Mouse (Mus musculus): ENCODE results near the gene 4930449I24Rik. TPM values are rescaled to one million over a fixed set of nuclear protein-coding genes. Genes with fewer than 3 reads are reported as not detected.
"Not testable (repeated sequence)": the region's sequence is repeated elsewhere in the genome, so short reads cannot be mapped to it uniquely, and the experiment has no call there.

The 4930449I24Rik gene
- polyA plus RNA-seq (2016; fragmentation: Nextera tagmentation; extraction: Ambion mirVana) = not detected in 2 replicates

GRCm38 (mm10) chr5:146502099-146502498, at the start of gene 4930449I24Rik:
TSS of gene 4930449I24Rik (plus strand) at chr5:146502399.
- H3K27me3 ChIP-seq (replicated peaks); H3K9me3 ChIP-seq (replicated peaks); H3K4me3 ChIP-seq; H3K36me3 ChIP-seq; ATAC-seq; H3K9ac ChIP-seq; H3K4me2 ChIP-seq; H3K27ac ChIP-seq; H3K4me1 ChIP-seq: not testable (repeated sequence)
- no CpG with 5 or more reads among the region's 5 CpGs for WGBS (ENCODE audit: insufficient replicate concordance)

GRCm38 (mm10) chr5:146453556-146453955, 48.6 kb upstream of the 4930449I24Rik start:
- Histone ChIP-seq H3K9me3 (replicated peaks) (no peaks in the 10 kb centered on the region), H3K27me3 (replicated peaks) (no peaks in the 10 kb centered on the region), H3K4me1 (no peaks in the 10 kb centered on the region), H3K9ac (no peak overlapping the region), H3K4me2 (no peak overlapping the region), H3K36me3 (no peaks in the 10 kb centered on the region), H3K27ac (no peak overlapping the region), H3K4me3 (no peak overlapping the region)
- ATAC-seq = no peak
- 78% methylated on average over 6 of the region's 6 CpGs for WGBS (ENCODE audit: insufficient replicate concordance)

GRCm38 (mm10) chr5:146461612-146462011, 40.6 kb upstream of the 4930449I24Rik start:
- no peaks in the 10 kb centered on the region for H3K4me1 ChIP-seq
- no peaks in the 10 kb centered on the region for H3K9me3 ChIP-seq (replicated peaks)
- no peaks in the 10 kb centered on the region for H3K27me3 ChIP-seq (replicated peaks)
- no peak overlapping the region for H3K4me2 ChIP-seq
- H3K27ac ChIP-seq = no peak overlapping the region
- WGBS (ENCODE audit: insufficient replicate concordance) = 76% methylated on average over 8 of the region's 8 CpGs
- no peak overlapping the region for H3K4me3 ChIP-seq
- no peak overlapping the region for H3K9ac ChIP-seq
- no peak for ATAC-seq
- H3K36me3 ChIP-seq = no peaks in the 10 kb centered on the region

- no peak overlapping the region for H3K4me2 ChIP-seq
- no peaks in the 10 kb centered on the region for H3K4me1 ChIP-seq
- 80% methylated on average over 19 of the region's 19 CpGs for WGBS (ENCODE audit: insufficient replicate concordance)
- ATAC-seq = no peak
- no peaks in the 10 kb centered on the region for H3K9me3 ChIP-seq (replicated peaks)
- H3K9ac ChIP-seq = no peak overlapping the region
- no peaks in the 10 kb centered on the region for H3K36me3 ChIP-seq
- no peak overlapping the region for H3K27ac ChIP-seq
- no peak overlapping the region for H3K4me3 ChIP-seq
- H3K27me3 ChIP-seq (replicated peaks) = no peaks in the 10 kb centered on the region
Measured at GRCm38 (mm10) chr5:146466663-146467062, 35.5 kb upstream of the 4930449I24Rik start.

- Histone ChIP-seq H3K27ac (no peak overlapping the region), H3K4me2 (no peak overlapping the region), H3K9me3 (replicated peaks) (no peaks in the 10 kb centered on the region), H3K4me3 (no peak overlapping the region), H3K36me3 (no peaks in the 10 kb centered on the region), H3K4me1 (no peaks in the 10 kb centered on the region), H3K9ac (no peak overlapping the region), H3K27me3 (replicated peaks) (no peaks in the 10 kb centered on the region)
- ATAC-seq = no peak
- 77% methylated on average over 9 of the region's 9 CpGs for WGBS (ENCODE audit: insufficient replicate concordance)
Measured at GRCm38 (mm10) chr5:146468311-146468710, 33.9 kb upstream of the 4930449I24Rik start.

- 76% methylated on average over 9 of the region's 9 CpGs for WGBS (ENCODE audit: insufficient replicate concordance)
- no peak overlapping the region for H3K4me3 ChIP-seq
Measured at GRCm38 (mm10) chr5:146470821-146471220, 31.4 kb upstream of the 4930449I24Rik start.

GRCm38 (mm10) chr5:146471311-146471710, 30.9 kb upstream of the 4930449I24Rik start:
- Histone ChIP-seq H3K27me3 (replicated peaks) (no peaks in the 10 kb centered on the region), H3K27ac (no peak overlapping the region), H3K4me3 (no peak overlapping the region), H3K4me2 (no peak overlapping the region), H3K9ac (no peak overlapping the region), H3K4me1 (no peaks in the 10 kb centered on the region), H3K9me3 (replicated peaks) (no peaks in the 10 kb centered on the region), H3K36me3 (no peaks in the 10 kb centered on the region)
- ATAC-seq = peak; percentile 17; the same call in 1 of the 2 replicates
- WGBS (ENCODE audit: insufficient replicate concordance) = 53% methylated on average over 5 of the region's 5 CpGs

More at GRCm38 (mm10) chr5:146470821-146471220, 31.4 kb upstream of the 4930449I24Rik start:
- Histone ChIP-seq H3K9ac (no peak overlapping the region), H3K4me1 (no peaks in the 10 kb centered on the region), H3K27ac (no peak overlapping the region), H3K27me3 (replicated peaks) (no peaks in the 10 kb centered on the region), H3K4me2 (no peak overlapping the region), H3K9me3 (replicated peaks) (no peaks in the 10 kb centered on the region), H3K36me3 (no peaks in the 10 kb centered on the region)
- ATAC-seq = no peak

- H3K27me3 ChIP-seq (replicated peaks) = no peaks in the 10 kb centered on the region
- H3K36me3 ChIP-seq = no peaks in the 10 kb centered on the region
- H3K9ac ChIP-seq = no peak overlapping the region
- no peak overlapping the region for H3K4me2 ChIP-seq
- H3K4me3 ChIP-seq = no peak overlapping the region
- H3K27ac ChIP-seq = no peak overlapping the region
- no peaks in the 10 kb centered on the region for H3K4me1 ChIP-seq
- no peak for ATAC-seq
- WGBS (ENCODE audit: insufficient replicate concordance) = 73% methylated on average over 12 of the region's 12 CpGs
- H3K9me3 ChIP-seq (replicated peaks) = no peaks in the 10 kb centered on the region
Measured at GRCm38 (mm10) chr5:146471821-146472220, 30.4 kb upstream of the 4930449I24Rik start.

GRCm38 (mm10) chr5:146479564-146479963, 22.6 kb upstream of the 4930449I24Rik start:
- H3K36me3 ChIP-seq; H3K9me3 ChIP-seq (replicated peaks); H3K4me2 ChIP-seq; H3K27me3 ChIP-seq (replicated peaks); H3K4me1 ChIP-seq; H3K4me3 ChIP-seq; ATAC-seq; H3K9ac ChIP-seq; H3K27ac ChIP-seq: not testable (repeated sequence)
- 2% methylated on average over 4 of the region's 4 CpGs for WGBS (ENCODE audit: insufficient replicate concordance)

- H3K4me1 ChIP-seq; H3K27ac ChIP-seq; H3K4me3 ChIP-seq; H3K9ac ChIP-seq; H3K36me3 ChIP-seq; H3K27me3 ChIP-seq (replicated peaks); ATAC-seq; H3K4me2 ChIP-seq; H3K9me3 ChIP-seq (replicated peaks): not testable (repeated sequence)
- 79% methylated on average over 2 of the region's 3 CpGs for WGBS (ENCODE audit: insufficient replicate concordance)
Measured at GRCm38 (mm10) chr5:146481665-146482064, 20.5 kb upstream of the 4930449I24Rik start, which contains the start of gene Gm6408. TSS of gene Gm6408 (plus strand) at chr5:146481965.

- 6% methylated on average over 3 of the region's 4 CpGs for WGBS (ENCODE audit: insufficient replicate concordance)
- not testable (repeated sequence) for ATAC-seq; H3K27me3 ChIP-seq (replicated peaks); H3K36me3 ChIP-seq; H3K9ac ChIP-seq; H3K9me3 ChIP-seq (replicated peaks); H3K4me1 ChIP-seq; H3K4me2 ChIP-seq; H3K27ac ChIP-seq; H3K4me3 ChIP-seq
Measured at GRCm38 (mm10) chr5:146488959-146489358, 13.2 kb upstream of the 4930449I24Rik start.

- H3K9me3 ChIP-seq (replicated peaks); ATAC-seq; H3K27me3 ChIP-seq (replicated peaks); H3K4me1 ChIP-seq; H3K36me3 ChIP-seq; H3K4me2 ChIP-seq; H3K27ac ChIP-seq; H3K9ac ChIP-seq; H3K4me3 ChIP-seq: not testable (repeated sequence)
- no CpG with 5 or more reads among the region's 5 CpGs for WGBS (ENCODE audit: insufficient replicate concordance)
Measured at GRCm38 (mm10) chr5:146491063-146491462, 11.1 kb upstream of the 4930449I24Rik start, which contains the start of gene Gm6370. TSS of gene Gm6370 (plus strand) at chr5:146491363.

GRCm38 (mm10) chr5:146513823-146514222, 11.6 kb downstream of the 4930449I24Rik start, which contains the start of gene Gm3402:
TSS of gene Gm3402 (plus strand) at chr5:146514123.
- not testable (repeated sequence) for H3K36me3 ChIP-seq; ATAC-seq; H3K27me3 ChIP-seq (replicated peaks); H3K27ac ChIP-seq; H3K9me3 ChIP-seq (replicated peaks); H3K4me3 ChIP-seq; H3K4me2 ChIP-seq; H3K9ac ChIP-seq; H3K4me1 ChIP-seq
- WGBS (ENCODE audit: insufficient replicate concordance) = 69% methylated on average over 2 of the region's 5 CpGs
